Mouse (Mus musculus) stomach, embryonic 16.5 days (tissue): ENCODE data around the gene Gm6871. TPM values are rescaled to one million over a fixed set of nuclear protein-coding genes. Genes with fewer than 3 reads are reported as not detected.
A peak's percentile ranks its signal among the peaks of the same experiment; 100 is the strongest.
"Not testable (repeated sequence)": the region's sequence is repeated elsewhere in the genome, so short reads cannot be mapped to it uniquely, and the experiment has no call there.

ENCODE experiments used
- ATAC-seq: fragments of 200-750 bp; cut with Nextera tagmentation; 2 replicates; pipeline ENCODE4 v1.8.0; 2017; ENCODE audit warnings: moderate number of reproducible peaks, moderate TSS enrichment; ENCODE audit not compliant: insufficient read depth, low FRiP score
- H3K27ac ChIP-seq: fragments of 300-500 bp; sonication (generic); 2 replicates; pipeline ENCODE4 v1.5.1; 2014; ENCODE audit warnings: low read length
- H3K27me3 ChIP-seq: fragments of 300-500 bp; sonication (generic); 2 replicates; pipeline ENCODE4 v1.6.1; 2014; ENCODE audit warnings: low read length, control low read depth, mixed read lengths; ENCODE audit not compliant: control insufficient read depth, insufficient read depth
- H3K36me3 ChIP-seq: fragments of 300-500 bp; sonication (generic); 2 replicates; pipeline ENCODE4 v1.6.1; 2014; ENCODE audit warnings: low read length; ENCODE audit not compliant: control insufficient read depth, insufficient read depth
- H3K4me1 ChIP-seq: fragments of 300-500 bp; sonication (generic); 2 replicates; pipeline ENCODE4 v1.6.1; 2014; ENCODE audit warnings: low read length, control low read depth, mixed read lengths; ENCODE audit not compliant: control insufficient read depth, insufficient read depth
- H3K4me2 ChIP-seq: fragments of 300-500 bp; sonication (generic); 2 replicates; pipeline ENCODE4 v1.6.1; 2014; ENCODE audit warnings: low read depth, low read length, mixed read lengths
- H3K4me3 ChIP-seq: fragments of 300-500 bp; sonication (generic); replicated peaks from 2 replicates; pipeline ENCODE4 v1.5.1; 2014; ENCODE audit warnings: mild to moderate bottlenecking, low read length
- H3K9ac ChIP-seq: fragments of 300-500 bp; sonication (generic); 2 replicates; pipeline ENCODE4 v1.6.1; 2014; ENCODE audit warnings: low read length
- H3K9me3 ChIP-seq: fragments of 300-500 bp; sonication (generic); replicated peaks from 2 replicates; pipeline ENCODE4 v1.6.1; 2016; ENCODE audit warnings: low read length, control low read depth; ENCODE audit not compliant: control insufficient read depth
- WGBS: fragments of 180-500 bp; shearing (Covaris S2); extraction: QIAGEN DNeasy Blood & Tissue Kit; methylation state at CpG from one replicate; pipeline ENCODE4 v1.1.7; 2014; 5-methylcytosine and 5-hydroxymethylcytosine counted together
- polyA plus RNA-seq: library from polyadenylated mRNA; unstranded; fragments of >200 nt; fragmentation: Nextera tagmentation; extraction: Ambion mirVana; gene quantifications from 2 replicates; pipeline ENCODE4 v1.2.1, GENCODE M21; 2015

The Gm6871 gene
- polyA plus RNA-seq, result not detected in 2 replicates

DNA sequence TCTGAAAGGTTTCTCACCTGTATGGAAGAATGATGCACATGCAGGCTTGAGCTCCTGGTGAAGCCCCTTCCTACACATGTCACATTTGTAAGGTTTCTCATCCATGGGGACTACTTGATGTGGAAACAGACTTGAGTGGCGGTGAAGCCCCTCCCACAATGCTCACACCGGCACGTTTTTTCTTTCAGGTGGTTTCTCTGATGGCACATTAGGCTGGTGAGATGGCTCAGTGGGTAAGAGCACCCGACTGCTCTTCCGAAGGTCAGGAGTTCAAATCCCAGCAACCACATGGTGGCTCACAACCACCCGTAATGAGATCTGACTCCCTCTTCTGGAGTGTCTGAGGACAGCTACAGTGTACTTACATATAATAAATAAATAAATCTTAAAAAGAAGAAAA is at the start of gene Gm6871:
TSS of gene Gm6871 (minus strand) at position 101 of the 400 bp plus-strand sequence.
- not testable (repeated sequence) for H3K9ac ChIP-seq, H3K9me3 ChIP-seq, H3K36me3 ChIP-seq, H3K27ac ChIP-seq, H3K4me3 ChIP-seq, ATAC-seq, H3K4me1 ChIP-seq, H3K27me3 ChIP-seq, H3K4me2 ChIP-seq
- WGBS, result 84% methylated on average over 6 of the region's 6 CpGs

DNA sequence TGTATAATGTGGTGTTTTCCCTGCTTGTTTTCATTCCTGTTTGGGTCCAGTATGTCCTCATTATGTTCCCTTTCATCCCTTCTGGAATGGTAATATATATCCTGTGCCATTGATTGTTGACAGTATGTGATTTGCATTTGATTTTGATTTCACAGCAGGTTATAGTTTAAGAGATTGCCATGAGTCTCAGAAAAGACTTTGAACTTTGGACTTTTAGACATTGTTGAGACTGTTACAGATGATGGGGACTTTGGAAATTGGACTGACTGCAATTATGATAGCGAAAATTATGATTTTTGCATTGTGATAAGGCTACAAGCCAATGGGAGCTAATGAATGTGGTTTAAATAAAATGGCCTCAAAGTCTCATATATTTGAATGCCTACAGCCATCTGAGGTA is 42.8 kb upstream of the Gm6871 start:
- not testable (repeated sequence) for H3K9me3 ChIP-seq, ATAC-seq, H3K4me1 ChIP-seq, H3K4me3 ChIP-seq, H3K27me3 ChIP-seq, H3K9ac ChIP-seq, H3K27ac ChIP-seq, H3K4me2 ChIP-seq
- WGBS, result 95% methylated on average over 1 of the region's 1 CpGs
- peaks cover 14% of the 10 kb centered on the region; the same call in 1 of the 2 replicates for H3K36me3 ChIP-seq

DNA sequence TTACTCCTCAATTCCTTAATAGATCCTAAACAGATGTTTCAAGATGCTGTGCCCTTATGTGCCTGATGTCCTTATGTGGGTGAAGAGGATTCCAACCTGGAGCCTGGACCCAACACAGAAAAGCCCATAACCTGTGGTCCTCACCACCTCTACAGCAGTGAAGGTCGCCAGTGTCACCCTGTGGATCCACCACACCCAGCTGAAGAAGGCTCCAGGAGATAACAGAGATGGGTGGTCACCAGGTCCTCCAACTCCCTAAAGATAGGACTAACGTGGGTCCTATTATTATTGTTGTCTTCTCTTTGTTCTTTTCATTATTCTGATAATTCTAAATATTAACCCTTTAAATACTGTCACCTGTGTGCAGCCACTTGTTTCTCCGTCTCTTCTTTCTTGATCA is 38.2 kb upstream of the Gm6871 start:
- WGBS, result 90% methylated on average over 3 of the region's 3 CpGs
- no peaks in the 10 kb centered on the region for H3K4me1 ChIP-seq
- H3K27me3 ChIP-seq, result no peaks in the 10 kb centered on the region

DNA sequence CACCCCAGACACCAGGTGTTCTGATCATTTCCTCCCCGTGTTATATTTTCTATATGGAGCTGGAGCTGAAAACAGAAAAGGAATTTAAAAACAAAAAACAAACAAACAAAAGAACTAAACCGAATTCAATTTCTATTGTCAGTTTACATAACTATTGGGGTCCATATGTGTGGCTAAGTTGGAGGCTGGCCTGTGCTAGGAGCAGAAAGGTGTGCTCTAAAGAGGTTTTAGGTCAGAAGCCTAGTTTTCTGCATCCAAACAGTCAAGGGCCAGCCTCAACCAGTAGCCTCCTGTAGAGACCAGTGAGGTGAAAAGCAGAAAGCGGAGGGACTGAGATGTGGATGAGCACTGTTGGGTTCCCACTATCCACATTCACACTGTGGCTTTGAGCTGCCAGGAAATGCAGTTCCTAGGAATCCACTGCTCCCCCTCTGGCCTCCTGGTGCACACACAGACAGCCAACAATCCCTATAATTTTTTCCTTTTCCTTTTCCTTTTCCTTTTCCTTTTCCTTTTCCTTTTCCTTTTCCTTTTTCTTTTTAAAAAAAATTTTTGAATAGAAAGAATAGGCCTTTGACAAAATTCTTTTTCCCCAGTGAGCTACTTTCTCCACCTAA is 26.6 kb upstream of the Gm6871 start:
- Histone ChIP-seq H3K4me2 (peak overlapping the region; percentile 71), H3K4me1 (peaks cover 5% of the 10 kb centered on the region), H3K27ac (peak overlapping the region; percentile 70; the same call in 1 of the 2 replicates), H3K9ac (peak overlapping the region; percentile 75), H3K9me3 (no peaks in the 10 kb centered on the region), H3K27me3 (no peaks in the 10 kb centered on the region), H3K36me3 (no peaks in the 10 kb centered on the region), H3K4me3 (peak overlapping the region; percentile 65)
- no peak for ATAC-seq
- 15% methylated on average over 3 of the region's 3 CpGs for WGBS

More for the DNA sequence above, 38.2 kb upstream of the Gm6871 start:
- Histone ChIP-seq H3K4me3 (no peak overlapping the region), H3K27ac (no peak overlapping the region), H3K9ac (no peak overlapping the region), H3K9me3 (no peaks in the 10 kb centered on the region), H3K4me2 (no peak overlapping the region), H3K36me3 (peaks cover 14% of the 10 kb centered on the region; the same call in 1 of the 2 replicates)
- ATAC-seq, result no peak

DNA sequence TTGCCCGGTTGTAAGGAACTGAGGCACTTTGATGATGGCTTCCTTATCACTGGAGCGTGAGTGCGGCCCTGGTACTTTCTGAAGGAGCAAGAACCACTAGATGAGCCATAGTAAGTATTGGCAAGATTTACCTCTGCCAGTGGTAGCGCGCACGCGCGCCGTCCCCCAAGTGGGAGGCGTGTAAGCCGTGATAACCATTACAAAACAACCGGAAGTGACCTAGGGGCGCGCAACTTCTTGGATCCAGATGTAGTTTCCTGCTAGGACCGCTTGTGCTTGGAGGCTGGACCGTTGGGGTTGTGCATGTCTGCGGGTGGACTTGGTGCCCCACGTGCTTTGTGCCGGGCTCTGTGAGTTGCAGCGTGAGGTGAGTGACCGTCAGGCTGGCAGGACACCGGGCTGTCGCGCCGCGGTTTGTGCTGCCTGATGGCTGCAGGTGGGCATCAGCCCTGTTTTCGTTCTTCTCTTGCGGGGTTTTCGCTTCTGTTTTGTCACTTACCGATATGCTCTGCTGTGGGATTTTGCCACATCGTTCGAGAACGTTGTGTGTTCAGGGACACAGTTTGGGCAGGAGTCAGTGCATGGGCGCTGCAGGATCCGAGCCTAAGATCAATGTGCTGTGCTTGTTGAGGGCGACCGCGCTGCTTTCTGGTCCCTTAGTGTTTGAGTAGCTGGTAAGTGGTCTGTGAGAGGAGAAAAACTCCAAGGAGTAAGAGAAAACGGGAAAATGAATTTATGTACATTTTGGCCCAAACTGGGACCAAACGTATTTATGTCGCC is 25.8 kb upstream of the Gm6871 start, which contains the start of gene 2610021A01Rik:
TSS of gene 2610021A01Rik (plus strand) at position 197 of the 780 bp plus-strand sequence.
- peak within 1 kb of the TSS; percentile 75 for H3K9ac ChIP-seq
- H3K4me3 ChIP-seq, result peak within 1 kb of the TSS; percentile 65
- no peaks in the 10 kb centered on the region for H3K9me3 ChIP-seq
- ATAC-seq, result peak; percentile 98
- H3K36me3 ChIP-seq, result no peaks in the 10 kb centered on the region
- under 1% methylated on average over 41 of the region's 41 CpGs for WGBS
- peaks cover 5% of the 10 kb centered on the region for H3K4me1 ChIP-seq
- peak within 1 kb of the TSS; percentile 70 for H3K27ac ChIP-seq
- peak within 1 kb of the TSS; percentile 71 for H3K4me2 ChIP-seq
- H3K27me3 ChIP-seq, result no peaks in the 10 kb centered on the region

DNA sequence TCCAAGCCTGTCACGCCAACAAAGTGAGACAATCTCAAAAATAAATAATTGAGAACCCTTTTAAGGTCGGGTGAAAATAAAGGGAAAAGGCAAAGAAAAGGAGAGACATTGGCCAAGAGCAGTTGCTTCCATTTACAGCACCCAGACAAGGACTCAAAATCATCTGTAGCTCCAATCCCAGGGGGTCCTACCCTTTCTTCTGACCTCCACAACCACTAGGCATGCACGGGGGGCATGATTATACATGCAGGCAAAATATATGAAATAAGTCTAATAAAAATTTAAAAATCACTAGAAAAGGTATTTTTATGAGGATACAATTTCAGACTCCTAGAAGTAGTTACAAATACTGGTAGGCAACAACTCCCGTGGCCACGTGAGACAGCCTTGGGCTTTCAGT is 25.2 kb upstream of the Gm6871 start:
- Histone ChIP-seq H3K36me3 (no peaks in the 10 kb centered on the region), H3K27me3 (no peaks in the 10 kb centered on the region), H3K4me3 (peak overlapping the region; percentile 65), H3K9me3 (no peaks in the 10 kb centered on the region), H3K4me2 (peak overlapping the region; percentile 71), H3K9ac (peak overlapping the region; percentile 75), H3K4me1 (peaks cover 5% of the 10 kb centered on the region), H3K27ac (0 out of 2 replicates have a peak overlapping the region, but pooled peaks have one; percentile 17)
- no peak for ATAC-seq
- WGBS, result 48% methylated on average over 5 of the region's 5 CpGs

DNA sequence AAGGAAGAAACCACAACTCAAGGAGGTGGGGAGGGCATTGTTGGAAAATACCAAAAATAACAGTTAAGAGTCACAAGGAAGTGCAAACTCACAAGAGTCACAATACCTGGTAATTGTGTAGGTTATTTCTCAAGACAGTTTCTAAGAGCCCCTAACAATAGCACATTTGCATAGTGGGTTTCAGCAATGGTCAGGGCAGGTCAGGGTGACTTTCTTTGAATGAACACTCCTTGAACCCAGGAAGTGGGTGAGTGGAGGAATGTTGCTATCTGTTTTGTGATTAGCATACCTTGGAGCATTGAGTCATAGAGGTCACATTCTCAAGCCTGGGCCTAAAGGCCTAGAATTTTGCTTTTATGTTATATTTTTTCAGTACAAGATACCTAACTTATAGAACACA is 14.4 kb upstream of the Gm6871 start:
- ATAC-seq, result not testable (repeated sequence)

DNA sequence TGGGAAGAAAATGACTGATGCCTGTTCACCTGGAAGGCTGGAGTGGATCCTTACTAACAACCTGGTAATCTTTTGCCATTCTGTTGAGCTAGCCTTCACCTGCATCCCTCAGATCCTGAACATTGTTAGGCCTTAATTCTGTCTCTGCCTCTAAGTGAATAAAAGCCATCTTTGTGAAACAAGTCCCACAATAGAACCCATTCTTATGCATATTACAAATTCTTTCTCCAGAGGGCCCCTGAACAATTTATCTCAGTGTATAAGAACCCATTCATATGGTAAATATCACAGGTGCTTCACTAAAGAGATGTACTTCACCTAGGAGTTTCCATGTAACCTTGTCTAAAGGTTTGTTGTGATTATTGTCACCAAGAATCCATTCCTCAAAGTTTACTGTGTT is 8.6 kb upstream of the Gm6871 start:
- no peak overlapping the region for H3K4me3 ChIP-seq
- no peaks in the 10 kb centered on the region for H3K27me3 ChIP-seq
- no peak overlapping the region for H3K27ac ChIP-seq
- no peaks in the 10 kb centered on the region for H3K4me1 ChIP-seq
- no peak overlapping the region for H3K9ac ChIP-seq
- ATAC-seq, result no peak
- H3K4me2 ChIP-seq, result no peak overlapping the region
- H3K36me3 ChIP-seq, result no peaks in the 10 kb centered on the region
- H3K9me3 ChIP-seq, result no peaks in the 10 kb centered on the region

More for the DNA sequence above, 14.4 kb upstream of the Gm6871 start:
- H3K27ac ChIP-seq, H3K4me3 ChIP-seq, H3K36me3 ChIP-seq, H3K27me3 ChIP-seq, H3K4me2 ChIP-seq, H3K9ac ChIP-seq, H3K4me1 ChIP-seq, H3K9me3 ChIP-seq: not testable (repeated sequence)

DNA sequence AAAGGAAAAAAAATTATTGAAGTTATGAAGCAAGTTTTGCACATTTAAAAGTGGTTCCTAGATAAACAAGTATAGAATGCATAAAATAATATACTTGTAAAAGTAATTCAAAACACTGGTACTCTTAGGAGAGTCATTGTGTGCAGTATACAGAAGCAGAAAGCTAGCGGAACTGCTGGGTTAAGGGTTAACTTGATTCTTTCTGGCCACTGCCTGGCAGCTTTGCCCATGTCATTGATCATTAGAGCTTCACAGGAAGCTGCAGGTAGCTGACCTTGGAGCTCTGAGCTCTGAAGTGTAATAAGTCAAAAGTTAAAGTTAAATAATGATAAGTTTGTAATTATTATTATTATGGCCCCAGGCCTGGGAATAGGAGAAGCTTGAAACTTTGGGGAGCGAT is 4.5 kb upstream of the Gm6871 start:
- H3K27me3 ChIP-seq, result no peaks in the 10 kb centered on the region
- H3K9me3 ChIP-seq, result no peaks in the 10 kb centered on the region
- no peak overlapping the region for H3K4me2 ChIP-seq
- H3K4me1 ChIP-seq, result no peaks in the 10 kb centered on the region
- H3K27ac ChIP-seq, result no peak overlapping the region
- H3K9ac ChIP-seq, result no peak overlapping the region
- WGBS, result 88% methylated on average over 2 of the region's 2 CpGs
- no peaks in the 10 kb centered on the region for H3K36me3 ChIP-seq
- no peak overlapping the region for H3K4me3 ChIP-seq
- ATAC-seq, result no peak
